Mouse (Mus musculus) inflammation-experienced regulatory T-cells, adult 6 months (primary cell): ENCODE results near the gene Prr36. TPM values are rescaled to one million over a fixed set of nuclear protein-coding genes. Genes with fewer than 3 reads are reported as not detected.

ENCODE experiments used
- ATAC-seq: one replicate; pipeline ENCODE4 v1.8.0; 2017
- polyA plus RNA-seq, 3 experiments: library from polyadenylated mRNA; unstranded; fragments of 100-300 nt; shearing (Covaris generic); gene quantifications; one replicate each; pipeline ENCODE4 v1.2.1; 2017

The Prr36 gene
- polyA plus RNA-seq, 3 experiments from 2014 or later = 0.30 to 0.57 (median 0.50) TPM

DNA sequence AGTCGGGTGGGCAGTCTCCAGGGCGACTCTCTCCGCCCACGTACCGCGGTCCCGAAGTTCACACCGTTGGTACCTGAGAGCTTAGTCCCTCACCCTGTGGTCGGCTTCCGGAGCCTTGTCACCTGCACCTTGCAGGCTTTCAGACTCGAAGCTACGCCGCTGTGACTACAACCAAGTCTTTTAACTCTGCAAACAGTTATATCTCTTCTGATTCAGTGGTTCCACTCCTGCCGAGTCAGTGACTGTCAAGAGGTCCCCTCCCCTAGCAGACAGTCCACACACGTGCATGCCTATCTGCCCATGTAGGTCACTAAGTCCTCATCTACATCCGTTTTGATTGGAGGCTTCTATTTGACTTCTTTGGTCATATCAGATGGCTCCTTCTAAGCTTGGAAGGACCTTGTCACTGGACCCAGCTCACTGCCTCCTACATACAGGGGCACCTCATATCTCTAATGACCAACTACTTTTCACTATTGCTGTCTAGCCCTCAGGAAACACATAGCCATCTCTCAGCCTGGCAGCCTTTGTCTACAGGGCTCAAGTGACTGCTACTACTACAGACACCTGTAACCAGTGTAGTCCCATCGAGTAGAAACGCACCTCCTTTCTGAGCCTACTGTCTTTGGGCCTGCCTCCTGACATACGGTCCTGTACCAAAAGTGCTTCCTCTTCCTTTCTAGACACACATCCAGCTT is 22.1 kb upstream of the Prr36 start:
- ATAC-seq = peak; percentile 40

DNA sequence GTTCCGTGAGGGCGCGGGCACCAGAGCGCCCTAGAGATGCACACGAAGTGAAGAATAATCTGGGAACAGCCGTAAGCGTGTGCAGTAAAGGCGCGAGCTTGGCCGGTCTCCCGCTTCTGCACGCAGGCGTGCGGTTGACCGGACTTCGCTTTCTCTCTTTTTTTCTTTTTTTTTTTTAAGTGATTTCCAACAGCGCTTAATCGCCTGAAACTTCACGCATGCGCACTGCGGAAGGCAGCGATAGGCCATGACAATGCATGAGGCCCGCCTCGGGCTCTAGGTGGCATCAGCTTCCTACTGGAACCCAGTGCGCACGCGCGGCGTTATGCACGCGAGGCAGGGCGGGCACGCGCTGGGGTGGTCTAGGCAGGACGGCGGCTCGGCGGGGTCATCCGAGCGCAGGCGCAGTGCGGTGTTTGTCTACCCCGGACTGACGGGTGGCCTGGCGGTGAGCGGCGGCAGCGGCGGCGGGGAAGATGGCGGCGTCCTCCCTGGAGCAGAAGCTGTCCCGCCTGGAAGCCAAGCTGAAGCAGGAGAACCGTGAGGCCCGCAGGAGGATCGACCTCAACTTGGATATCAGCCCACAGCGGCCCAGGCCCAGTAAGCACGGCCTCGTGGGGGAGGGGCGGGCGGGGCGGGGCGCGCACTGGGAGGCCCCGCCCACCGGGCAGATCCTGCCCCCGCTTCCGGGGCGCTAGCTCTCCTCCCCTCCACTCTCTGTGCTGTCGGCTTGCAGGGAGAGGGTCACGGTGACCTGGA is 21.4 kb upstream of the Prr36 start, which contains the start of the genes Map2k7 and Gm49320:
TSS of gene Map2k7 (plus strand) at position 307 of the 759 bp plus-strand sequence.
TSS of gene Gm49320 (plus strand) at position 432 of the 759 bp plus-strand sequence.
- ATAC-seq = peak; percentile 84

DNA sequence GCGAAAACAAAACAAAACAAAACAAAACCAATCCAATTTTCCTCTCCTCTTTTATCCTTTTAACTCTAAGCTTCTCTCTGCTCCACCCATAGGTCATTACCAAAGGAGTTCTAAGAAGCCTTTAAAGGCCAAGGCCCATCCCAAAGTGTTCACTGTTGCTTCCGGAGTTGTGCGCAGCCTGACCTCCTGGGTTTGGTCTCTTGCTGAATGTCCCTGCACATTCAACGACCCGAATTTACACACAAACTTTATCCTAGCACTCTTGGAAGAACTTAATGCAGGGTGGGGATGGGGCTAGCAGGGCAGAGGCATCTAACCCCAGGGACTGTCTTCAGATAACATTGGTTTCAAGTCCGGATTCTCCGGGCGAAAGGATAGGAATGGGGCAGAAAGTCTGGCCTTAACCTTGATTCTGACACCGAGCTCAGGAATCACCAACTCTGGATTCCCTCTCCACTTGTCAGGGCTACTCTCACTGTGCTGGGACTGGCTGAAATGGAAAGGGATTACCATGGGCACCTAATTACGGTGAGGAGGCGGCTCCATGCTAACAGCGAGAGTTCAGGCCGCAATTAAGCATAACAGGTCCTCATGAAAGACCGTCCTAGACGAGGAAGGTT is 20.7 kb upstream of the Prr36 start:
- no peak for ATAC-seq

DNA sequence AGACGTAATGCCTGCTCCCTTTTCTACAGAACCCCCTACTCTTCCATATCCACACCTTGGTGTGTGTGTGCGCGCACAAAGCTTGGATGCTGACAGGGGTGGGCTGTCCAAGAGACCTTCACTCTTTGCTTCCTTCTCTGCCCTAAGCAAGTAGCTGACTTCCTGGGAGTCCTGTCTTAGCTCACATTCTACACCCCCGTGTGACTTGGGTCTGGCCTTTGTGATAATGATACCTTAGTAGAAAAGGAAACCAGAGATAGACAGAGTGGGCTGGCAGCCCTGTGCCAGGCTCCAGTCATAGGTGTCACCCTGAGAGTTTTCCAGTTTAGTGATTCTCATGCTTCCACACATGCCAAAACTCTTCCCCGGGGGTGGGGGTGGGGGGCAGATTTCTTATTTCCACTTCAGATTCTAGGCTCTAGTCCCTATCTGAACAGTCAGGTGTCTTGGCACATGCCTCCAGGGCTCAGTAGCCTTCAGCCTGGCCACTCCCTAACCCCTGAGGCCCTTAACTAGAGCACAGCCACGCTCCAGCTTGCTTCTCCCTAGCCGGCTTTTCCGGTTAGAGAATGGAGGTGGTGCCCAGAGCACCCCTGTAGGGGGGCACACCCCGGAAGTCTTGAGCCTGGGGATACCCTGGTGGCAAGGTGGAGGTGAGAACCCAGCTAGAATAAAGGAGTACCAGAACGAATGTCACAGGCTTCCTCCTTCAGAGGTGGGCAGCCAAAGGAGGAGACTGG is 13.5 kb upstream of the Prr36 start:
- no peak for ATAC-seq

DNA sequence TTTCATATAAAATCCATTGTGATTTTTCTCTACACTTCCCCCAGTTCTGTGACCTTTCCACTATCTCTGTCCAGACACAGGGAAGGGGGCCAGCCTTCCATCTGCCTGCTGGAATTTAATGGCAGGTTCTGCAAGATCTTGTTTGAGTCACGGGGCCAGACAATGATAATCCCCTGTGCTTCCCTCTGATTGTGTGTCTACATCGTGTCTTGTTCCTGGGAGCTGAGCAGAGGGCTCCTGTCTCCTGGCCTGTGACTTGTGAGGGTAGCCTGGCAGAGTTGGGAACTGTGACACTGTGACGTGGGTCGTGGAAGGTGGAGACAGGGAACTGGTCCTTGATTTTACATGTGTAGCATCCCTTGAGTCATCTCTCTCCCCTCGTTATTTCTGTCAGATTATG is 12.5 kb upstream of the Prr36 start:
- ATAC-seq = no peak

DNA sequence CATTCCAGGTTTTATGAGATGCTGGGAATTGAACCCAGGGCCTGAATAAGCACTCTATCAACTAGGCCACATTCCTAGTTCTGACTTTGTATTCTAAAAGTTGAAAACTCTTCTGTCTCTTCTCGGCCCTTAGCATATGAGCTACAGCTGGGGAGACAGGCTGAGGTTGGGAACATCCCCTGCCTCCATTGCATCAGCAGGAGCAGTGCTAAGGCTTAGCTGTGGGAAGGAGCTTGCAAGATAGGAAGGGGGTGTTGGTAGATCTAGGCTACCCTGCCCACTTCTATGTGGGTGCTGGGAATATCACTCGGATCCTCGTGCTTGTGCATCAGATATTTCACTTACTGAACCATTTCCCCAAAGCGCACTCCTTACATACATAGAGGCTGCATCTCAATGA is 10.7 kb upstream of the Prr36 start:
- no peak for ATAC-seq

DNA sequence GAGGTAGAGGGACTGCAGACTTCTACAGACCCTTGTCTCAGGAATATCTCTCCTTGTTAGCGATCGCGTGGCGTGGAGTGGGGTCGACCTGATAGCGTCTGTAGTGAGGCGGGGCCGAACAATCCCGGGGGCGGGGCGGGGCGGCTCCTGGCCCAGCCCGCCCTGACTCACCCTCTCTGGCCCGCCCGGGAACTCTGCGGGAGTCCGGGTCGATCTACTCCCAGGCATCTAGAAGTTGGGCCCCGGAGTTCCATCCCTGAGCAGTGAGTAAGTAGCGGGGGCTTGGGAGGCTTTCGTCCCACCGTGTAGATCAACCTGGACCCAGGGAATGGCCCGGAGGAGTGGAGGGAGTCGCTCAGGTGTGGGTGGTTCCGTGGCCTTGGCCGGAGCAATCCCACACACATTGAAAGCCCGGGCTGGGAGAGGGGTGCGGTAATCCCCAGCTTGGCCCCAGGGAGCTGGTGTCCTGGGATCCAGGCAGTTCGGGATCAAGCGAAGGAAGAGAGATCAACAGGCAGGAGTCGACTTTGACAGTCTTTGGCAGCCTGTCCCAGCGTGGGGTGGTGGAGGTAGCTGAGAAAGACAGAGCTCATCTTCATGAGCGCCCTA is 9.6 kb upstream of the Prr36 start, which contains the start of gene Lrrc8e:
TSS of gene Lrrc8e (plus strand) at position 89 of the 609 bp plus-strand sequence.
- ATAC-seq = no peak

DNA sequence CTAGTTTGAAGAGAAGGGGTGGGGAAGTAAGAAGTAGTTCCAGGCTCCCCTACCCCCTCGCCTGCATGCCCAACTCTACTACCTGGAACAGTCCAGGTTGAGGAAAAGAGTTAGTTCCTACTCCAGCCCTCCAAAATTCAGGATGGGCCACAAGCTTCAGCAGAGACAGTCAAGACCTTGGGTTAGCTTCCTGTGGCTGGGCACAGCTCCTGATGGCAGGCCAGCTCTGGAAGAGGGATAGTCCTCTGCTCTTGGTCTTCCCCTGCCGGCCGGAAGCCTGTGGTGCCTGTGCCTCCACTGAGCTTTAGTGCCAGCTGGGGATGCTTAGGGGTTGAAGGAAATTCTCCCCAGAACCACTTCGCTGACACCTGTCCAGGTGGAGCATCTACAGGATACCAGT is 9.1 kb upstream of the Prr36 start:
- ATAC-seq = no peak

DNA sequence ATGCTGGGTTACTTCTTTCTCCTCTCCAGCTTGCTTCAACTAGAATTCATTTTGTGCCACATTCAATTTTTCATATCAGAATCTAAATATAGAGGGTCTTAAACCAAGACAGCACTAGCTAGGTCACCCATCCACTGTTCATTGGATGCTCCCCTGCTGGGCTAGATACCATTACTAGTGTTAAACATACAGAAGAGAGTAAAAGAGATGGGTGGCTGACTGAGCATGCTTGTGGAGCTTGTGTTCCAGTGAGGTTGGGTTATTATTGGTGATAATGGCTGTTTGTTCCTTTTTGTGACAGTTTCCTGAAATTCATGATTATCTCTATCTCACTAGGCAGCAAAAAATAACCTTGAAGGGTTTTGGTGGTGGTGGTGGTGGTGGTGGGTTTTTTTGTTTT is 4.8 kb upstream of the Prr36 start:
- no peak for ATAC-seq

DNA sequence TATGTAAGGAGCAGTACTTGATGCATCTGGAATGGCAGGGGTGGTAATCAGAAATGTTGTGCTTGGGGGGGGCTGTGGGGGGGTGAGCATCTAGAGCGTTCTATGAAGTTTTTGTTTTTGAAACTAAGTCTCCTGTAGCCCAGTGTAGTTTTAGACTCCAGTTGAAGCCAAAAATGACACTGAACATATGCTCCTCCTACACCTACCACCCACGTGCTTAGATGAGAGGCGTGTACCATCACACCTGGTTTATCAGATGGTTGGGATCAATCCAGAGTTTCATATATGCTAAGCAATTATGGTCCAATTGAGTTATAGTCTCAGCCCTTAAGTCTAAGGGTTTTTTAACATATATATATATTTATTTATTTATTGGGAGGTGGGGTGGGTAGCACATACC is 2.4 kb upstream of the Prr36 start:
- ATAC-seq = no peak

DNA sequence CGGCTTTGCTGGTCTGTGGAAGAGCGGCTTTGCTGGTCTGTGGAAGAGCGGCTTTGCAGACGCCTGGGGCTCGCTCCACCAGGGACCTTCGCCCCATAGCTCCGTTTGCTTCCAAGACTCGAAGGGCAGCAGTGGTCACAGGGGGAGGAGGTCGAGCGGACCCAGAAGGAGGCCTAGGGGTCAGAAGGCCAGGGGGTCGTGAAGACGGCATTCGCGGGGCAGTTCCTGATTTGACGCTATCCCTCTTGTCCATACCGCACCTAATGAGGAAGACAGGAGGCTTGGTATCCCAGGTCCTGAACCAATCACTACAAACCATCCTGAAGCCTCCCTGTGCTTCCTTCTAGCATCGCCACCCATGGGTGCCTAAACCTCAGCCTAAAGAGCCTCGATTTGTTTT is 963 bp downstream of the Prr36 start:
- ATAC-seq = no peak

DNA sequence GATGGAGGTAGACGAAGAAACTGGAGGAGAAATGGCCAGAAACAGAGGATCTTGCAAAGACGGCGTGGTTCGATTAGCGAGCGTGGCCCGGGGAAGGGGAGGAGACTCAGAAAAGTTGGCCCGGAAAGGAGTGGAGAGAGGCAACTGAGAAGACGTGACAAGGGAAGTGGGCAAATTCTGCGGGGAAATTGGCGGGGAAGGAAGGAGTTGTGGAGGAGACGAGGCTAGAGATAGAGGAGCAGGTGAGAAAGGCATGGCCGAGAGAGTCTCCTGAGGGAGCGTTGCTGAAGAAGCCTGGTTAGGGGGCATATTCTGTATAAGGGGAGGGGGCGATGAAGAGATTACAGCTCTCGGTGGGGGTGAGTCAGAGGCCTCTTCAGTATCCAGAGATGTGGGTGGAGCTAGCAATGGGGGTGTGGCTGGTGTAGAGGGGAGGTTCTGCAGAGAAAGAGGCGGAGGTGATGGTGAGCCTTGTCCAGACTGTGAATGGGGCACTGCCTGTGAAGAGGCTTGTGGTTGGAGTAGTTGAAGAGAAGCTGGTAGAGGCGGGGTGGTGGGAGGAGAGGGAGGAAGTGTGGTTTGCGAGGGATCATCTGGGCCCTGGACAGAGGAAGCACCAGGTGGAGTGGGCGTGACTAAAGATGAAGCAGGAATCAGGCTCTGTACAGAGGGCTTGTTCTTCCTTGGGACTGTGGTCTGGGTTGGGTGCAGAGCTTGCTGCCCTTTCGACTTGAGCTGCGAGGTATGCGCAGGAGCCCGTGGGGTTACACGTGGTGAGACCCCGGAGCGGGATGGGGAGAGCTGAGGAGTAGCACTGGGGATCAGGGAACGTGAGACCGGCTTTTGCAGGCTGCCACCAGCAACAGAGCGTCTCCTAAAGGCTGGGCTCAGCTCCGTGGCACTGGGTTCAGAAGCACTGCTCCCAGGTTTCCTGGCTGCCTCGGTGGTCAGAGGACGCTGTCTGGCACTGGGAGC is 3.0 kb downstream of the Prr36 start:
- peak; percentile 75 for ATAC-seq

DNA sequence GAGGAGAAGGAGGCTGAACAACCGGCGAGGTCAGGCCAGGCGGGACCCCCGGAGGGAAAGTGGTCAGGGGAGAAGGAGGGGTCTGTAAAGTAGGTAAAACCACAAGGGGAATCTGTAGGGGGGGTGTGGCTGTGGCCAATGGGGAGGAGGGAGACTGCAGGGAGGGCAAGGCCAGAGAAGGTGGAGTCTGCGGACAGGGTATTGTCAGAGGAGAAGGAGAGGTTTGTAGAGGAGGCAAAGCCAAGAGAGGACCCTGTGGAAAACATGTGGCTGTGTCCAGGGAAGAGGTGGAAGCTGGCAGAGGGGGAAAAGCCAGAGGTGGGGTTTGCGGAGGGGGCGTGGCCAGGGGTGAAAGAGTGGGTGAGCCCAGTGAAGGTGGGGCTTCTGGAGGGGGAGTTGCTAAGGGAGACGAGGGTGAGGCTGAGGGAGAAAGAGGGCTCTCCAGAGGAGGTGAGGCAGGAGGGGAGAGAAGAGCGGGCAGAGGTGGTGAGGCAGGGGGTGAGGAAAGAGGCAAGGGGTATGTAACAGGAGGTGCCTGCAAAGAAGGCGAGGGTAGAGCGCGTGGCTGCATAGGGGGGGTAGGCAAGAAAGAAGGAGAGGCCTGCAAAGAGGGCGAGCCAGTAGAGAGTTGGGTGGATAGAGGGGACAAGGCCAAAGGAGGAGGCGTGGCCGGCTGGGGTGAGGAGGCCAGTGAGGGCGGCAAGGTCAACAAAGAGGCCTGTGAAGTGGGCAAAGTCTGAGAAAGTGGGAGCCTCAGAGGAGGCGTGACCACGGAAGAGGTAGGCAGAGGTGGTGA is 3.9 kb downstream of the Prr36 start:
- peak; percentile 34 for ATAC-seq

DNA sequence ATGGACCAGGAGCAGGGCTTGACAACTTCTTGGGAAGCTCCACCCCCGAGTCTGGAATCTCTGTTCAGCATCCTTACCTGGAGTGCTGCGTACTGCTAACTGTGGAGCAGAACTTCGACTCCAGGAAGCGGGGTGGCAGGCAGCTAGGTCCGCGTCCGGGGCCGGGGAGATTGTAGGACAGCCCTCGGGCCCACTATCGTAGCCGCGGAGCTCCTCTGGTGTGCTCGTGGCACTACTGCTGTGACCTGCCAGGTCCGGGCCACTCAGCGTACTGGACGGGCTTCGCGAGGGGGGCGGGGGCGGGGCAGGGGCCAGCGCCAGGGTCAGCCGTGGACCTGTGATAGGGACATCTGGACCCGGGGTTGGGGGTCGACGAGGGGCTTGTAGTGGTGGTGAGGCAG is 4.5 kb downstream of the Prr36 start:
- ATAC-seq = peak; percentile 8

DNA sequence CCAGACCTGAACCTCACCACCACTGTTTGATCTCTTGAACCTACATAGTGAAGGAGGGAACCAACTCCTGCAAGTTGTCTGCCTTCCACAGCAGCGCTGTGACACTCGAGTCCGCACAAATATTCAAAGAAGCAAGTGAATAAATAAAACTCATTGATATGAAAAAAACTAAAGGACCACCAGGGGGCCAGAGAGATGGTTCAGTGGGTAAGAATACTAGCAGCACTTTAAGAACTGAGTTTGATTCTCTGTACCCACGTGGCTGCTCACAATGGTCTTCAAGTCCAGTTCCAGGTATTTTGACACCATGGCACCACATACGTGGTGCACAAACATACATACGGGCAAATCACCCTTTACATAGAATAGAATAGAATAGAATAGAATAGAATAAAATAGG is 6.2 kb downstream of the Prr36 start:
- no peak for ATAC-seq

DNA sequence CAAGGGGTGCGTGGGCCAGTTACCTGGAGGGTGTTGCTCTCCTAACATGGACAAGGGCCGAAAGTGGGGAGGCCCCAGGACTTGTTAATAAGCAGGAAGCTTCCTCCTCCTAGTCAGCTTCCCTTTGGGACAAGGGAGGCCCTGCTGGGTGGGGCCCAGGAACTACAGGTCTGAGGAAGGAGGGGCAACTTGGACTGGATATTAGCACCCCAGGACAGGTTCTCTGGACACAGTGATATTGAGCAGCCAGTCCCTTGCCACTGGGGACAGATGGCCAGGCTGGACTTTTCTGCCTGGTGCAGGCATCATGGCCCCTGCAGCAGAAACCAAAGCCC is 10.3 kb downstream of the Prr36 start:
- no peak for ATAC-seq

DNA sequence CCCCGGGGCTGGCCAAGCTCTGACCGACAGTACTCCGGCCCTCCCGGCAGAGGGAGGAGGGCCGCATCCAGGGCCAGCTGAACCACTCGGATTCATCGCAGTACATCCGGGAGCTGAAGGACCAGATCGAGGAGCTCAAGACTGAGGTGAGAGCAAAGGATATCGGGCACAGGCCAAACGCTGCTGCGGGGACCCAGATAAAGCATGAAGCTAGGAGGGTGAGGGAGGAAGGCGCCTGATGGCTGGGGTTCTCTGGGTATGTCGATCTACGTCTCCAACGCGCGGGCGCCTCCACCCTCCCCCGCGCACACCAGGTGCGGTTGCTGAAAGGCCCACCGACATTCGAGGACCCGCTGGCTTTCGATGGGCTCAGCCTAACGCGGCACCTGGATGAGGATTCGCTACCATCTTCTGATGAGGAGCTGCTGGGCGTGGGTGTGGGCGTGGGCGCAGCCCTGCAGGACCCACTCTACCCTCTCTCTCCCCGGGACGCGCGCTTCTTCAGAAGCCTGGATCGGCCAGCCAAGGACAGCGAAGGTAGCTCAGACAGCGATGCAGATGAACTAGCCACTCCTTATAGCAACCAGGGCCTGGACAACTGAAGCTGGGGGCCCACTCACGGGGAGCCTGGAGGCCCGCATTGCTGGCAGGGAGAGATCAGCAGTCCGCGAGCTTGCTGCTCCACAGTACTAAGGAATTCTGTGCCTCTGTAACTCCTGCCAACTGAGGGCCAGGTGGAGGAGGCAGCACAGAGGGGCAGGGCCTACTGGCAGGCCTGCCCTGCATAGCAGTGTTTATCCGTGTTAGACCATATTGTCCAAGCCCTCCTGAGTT is 10.9 kb downstream of the Prr36 start:
- ATAC-seq = no peak

DNA sequence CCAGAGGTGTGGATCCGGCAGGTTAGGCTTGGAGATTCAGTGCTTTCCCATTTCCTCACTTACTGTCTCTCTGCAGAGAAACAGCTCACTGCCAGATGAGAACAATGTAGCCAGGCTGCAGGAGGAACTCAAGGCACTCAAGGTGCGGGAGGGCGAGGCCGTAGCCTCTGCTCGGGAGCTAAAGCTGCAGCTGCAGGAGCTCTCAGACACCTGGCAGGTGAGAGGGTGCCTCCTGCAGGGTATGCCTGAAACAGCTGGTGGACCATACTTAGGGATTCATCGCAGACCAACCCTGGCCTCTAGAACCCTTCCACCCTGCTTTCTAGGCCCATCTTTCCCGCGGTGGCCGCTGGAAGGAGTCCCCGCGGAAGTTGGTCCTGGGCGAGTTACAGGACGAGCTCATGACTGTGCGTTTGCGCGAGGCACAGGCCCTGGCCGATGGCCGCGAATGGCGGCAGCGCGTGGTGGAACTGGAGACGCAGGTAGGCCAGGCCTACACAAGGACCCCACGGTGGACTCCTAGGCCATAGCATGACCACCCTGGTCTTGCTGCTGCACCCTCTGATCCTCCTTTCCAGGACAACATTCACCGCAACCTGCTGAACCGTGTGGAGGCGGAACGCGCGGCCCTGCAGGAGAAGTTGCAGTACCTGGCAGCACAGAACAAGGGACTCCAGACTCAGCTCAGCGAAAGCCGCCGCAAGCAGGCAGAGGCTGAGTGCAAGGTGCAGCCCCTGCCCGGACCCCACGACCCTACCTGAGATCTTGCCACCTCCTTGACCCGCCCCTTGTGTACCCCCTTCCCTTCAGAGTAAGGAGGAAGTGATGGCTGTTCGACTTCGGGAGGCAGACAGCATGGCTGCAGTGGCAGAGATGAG is 11.8 kb downstream of the Prr36 start:
- no peak for ATAC-seq
